Mouse (Mus musculus) cerebellum, adult 9-10 months (tissue): Measurements from ENCODE around the gene Rps10.
"Not testable (repeated sequence)": the region's sequence is repeated elsewhere in the genome, so short reads cannot be mapped to it uniquely, and the experiment has no call there.

Experiments used
- DNase-seq: peaks from one replicate; pipeline ENCODE4 v3.0.0; 2022

The Rps10 gene

DNA sequence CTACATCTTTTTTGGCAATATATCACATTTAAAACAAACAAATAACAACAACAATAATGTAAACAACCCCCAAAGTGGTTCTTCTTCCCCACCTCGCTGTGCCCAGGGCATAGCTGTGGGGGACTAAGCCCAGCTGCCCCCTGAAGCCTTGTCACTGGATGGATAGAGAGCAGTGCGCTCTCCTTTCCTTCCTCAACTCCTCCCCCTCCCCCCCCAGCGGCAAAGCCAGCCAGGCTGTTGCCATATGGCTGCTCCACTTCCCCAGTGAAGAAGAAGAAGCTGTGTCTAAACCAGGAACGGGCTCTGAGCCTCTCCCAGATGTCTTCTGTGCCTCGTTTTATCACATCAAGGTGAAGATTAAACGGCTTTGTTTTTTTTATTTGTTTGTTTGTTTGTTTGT, 6.6 kb upstream of the Rps10 start:
- DNase-seq: no peak

DNA sequence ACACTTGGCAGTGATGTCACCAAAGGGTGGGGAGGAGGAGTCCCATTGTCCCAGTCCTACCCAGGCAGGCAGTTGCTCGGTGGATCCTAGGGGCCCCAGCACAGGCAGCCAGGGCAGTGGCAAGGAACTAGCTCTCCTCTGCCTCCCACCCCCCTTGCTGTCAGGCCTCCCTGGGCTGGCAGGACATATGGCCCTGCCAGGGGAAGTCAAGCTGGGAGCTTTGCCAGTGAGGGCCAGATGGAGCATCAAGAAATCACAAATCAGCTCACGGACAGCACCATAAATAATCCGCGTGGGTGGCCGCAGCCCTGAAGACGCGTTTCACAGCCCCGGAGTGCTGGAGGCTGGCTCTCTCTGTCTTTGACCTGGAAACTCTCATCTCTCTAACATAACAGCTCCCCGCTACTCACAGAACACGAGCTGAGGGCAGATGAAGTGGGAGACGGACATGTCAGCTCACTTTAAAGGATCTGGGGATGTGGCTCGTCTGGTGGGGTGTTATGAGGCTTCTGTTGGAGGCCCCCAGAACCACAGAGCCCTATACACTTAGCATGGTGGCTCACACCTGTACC, 6.1 kb upstream of the Rps10 start:
- DNase-seq: peak; percentile 99

DNA sequence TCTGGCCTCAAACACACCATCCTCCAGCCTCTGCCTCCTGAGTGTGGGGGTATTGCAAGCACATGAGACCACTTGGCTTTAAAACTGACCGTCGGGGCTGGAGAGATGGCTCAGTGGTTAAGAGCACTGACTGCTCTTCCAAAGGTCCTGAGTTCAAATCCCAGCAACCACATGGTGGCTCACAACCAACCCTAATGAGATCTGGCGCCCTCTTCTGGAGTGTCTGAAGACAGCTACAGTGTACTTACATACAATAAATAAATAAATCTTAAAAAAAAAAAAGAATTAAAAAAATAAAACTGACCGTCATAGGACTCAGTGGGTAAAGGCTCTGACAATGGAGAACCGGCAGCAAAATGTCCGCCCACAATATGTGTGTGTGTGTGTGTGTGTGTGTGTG, 3.4 kb upstream of the Rps10 start:
- DNase-seq: not testable (repeated sequence)

DNA sequence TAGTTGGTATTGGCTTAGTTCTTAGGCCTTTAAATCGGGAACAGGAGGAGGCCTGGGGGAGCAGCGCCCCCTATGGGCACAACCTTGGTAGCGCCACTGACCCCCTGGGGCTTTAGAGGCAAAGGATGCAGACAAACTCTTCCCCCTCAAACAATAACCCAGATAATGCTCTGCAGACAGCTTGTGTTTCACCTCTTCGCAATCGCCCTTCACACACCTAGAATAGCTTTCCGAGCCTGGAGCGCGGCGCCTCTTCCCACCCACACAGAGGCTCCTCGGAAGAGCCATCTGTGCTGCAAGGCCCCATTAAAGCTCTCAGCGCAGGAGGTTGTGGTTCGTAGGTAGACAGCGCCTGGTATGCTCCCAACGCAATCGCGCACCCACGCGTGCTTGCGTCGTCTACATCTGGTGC, 2.5 kb upstream of the Rps10 start:
- DNase-seq: peak; percentile 87

DNA sequence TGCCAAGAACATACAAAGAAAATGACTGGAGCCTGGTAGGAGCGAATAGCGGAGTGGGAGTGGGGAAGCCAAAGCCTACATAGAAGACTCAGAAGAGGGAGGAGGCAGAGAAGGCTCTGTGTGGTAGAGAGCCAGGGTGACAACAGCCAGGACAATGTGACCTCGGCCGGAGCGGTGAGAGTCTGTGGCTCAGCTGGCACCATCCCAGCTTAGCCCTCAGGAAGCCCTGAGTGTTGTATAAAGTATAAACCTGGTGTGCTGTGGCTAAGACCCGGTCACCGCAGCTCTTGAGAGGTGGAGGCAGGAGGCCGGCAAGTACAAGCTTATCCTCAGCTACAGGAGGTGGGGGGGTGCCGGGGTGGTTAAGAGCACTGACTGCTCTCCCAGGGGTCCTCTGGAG, 864 bp upstream of the Rps10 start:
- no peak for DNase-seq

DNA sequence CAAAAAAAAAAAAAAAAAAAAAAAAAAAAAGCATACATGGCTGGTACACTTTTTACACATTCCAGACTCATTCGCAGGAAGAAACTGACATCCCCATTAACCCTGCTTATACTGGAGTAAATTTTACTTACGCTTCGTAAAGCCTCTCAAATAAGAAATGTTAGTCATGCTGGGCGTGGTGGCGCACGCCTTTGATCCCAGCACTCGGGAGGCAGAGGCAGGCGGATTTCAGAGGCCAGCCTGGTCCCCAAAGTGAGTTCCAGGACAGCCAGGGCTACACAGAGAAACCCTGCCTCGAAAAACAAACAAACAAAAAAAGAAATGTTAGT, 930 bp downstream of the Rps10 start:
- DNase-seq: not testable (repeated sequence)

DNA sequence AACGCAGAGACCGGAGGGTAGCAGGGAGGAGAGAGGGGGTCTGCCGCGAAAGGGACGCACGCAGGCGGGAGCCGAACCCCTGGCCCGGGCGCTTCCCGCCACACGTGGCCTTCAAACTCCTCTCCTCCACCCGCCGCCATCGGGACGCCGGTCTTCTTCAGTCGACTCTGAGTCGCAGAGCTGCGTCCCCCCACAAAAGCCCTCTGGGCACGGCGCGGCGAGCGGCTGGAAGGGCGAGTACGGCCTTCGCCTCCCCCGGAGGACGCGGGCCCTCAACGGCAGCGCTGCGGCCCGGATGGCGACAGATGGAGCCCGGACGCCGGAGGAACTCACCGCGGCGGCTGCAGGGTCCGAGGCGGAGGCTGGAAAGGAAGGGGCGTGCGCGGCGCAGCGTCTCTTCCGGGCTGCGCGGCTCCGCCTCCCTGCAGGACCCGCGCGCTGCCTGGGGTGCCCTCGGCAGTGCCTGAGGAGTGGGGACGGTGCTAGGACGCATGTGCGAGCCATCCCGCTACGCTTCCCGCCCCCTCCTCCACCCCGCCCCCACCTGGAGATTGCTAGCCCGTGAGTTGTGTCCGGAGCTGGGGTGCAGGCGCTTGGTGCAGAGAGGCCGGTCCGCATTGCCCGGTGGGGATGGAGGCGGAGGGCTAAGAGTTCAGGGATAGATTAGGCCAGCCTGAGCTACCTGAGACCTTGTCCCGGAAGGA, 1.4 kb downstream of the Rps10 start, which contains the start of gene RPS10-NUDT3:
TSS of gene RPS10-NUDT3 (minus strand) at position 352 of the 704 bp plus-strand sequence.
- peak; percentile 87 for DNase-seq

DNA sequence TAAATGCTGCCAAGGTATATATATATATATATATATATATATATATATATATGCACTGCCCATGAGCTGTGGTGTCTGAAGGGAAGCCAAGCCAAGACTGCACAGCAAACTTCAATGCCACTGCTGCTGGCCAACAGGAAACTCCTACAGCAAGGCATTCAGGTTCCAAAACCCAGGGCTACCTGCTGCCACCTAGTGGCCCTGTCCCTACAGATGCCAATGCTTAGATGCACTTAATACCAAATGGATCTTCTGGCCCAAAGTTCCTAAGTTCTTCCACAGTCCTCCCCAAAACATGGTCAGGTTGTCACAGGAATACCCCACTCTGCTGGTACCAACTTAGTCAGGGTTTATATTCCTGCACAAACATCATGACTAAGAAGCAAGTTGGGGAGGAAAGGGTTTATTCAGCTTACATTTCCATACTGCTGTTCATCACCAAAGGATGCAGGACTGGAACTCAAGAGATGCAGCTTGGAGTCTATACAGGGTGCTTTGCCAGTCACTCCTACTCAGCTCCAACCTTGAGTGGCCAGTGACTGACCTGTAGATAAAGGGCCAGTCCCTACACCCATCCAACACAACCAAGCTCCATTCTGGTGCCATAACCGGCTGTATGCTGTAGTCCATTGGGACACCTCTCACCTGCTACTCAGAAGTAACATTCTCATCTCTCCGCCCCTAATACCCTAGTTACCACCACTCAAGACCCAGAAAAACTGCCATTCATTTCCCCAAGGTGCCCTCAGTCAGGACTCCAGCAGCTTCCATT, 7.0 kb downstream of the Rps10 start:
- peak; percentile 88 for DNase-seq

DNA sequence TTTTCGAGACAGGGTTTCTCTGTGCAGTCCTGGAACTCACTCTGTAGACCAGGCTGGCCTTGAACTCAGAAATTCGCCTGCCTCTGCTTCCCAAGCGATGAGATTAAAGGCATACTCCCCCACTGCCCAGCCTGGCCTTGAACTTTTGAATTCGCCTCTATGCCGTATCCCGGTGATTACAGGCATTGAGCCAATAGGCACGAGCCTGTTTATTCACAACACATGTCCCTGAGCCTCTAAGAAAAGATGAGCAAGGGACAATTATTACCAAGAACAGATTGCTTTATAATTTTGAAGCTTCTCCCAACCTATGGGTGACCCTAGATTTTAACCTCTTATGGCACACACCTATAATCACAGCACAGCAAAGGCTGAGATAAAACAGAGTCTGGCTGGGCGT, 8.1 kb downstream of the Rps10 start:
- no peak for DNase-seq

DNA sequence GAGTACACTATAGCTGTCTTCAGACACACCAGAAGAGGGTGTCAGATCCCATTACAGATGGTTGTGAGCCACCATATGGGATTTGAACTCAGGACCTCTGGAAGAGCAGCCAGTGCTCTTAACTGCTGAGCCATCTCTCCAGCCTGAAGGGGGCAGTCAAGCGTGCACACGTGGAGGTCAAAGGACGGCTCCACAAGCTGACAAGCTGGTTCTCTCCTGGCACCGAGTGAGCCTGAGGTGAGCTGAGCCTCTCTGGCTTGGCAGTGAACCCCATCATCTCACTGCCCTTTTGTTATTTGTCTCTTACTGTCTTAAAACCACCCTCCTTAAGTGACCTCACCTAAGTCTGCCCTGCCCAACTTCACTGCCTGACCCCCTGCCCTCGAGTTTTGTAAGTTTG, 9.0 kb downstream of the Rps10 start:
- DNase-seq: no peak

DNA sequence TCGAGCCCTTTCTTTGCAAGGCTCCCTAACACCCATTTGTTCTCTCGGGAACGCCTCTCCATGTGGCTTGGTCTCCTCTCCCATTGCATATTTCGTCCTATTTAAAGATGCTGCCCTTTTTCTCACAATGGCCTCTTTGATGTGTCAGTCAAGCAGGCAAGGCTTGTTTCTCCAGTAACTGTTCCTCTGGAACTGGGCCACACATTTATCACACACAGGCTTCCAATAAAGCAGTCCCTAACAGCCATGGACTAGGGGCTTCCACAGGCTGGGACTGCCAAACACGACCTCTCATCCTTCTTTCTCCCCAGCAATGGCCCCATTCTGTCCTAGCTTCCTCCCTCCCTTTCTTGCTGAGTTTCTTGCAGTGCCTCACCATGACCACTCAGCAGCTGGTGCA, 9.8 kb downstream of the Rps10 start:
- no peak for DNase-seq

DNA sequence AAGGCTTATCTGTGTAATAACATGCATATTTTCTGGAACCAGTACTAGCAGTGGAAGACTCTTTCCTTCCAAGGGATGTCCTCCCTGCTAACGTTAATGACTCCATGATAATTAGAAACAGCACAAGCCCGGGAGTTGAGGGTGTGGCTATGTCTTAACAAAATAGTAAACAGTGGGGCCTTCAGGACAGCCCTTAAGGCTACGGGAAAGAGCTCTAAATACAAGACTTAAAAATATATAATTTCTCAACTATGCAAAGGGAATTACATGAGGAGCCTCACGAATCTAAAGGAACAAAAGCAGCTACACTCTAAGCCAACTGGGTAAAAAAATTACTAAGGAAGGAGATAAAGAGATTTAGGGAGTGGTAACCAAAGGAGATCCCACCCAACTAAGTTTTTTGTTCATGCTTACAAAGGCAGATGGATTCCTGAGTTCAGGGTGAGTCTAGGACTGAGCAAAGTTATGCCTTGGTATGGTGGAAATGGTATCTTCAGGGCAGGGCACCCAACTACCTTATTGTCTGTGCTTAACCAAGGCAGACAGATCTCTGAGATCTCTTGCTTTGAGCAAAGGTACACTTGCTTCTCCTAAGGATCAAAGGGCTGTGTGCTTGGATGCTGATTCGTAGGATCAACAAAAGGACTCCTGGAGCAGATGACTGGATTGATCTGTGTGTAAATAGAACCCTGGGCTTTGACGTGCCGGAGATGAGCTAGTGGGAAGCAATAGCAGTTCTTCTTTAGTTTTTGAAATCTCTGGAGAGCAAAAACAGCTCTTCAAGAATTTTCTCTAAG, 10.8 kb downstream of the Rps10 start:
- DNase-seq: no peak

DNA sequence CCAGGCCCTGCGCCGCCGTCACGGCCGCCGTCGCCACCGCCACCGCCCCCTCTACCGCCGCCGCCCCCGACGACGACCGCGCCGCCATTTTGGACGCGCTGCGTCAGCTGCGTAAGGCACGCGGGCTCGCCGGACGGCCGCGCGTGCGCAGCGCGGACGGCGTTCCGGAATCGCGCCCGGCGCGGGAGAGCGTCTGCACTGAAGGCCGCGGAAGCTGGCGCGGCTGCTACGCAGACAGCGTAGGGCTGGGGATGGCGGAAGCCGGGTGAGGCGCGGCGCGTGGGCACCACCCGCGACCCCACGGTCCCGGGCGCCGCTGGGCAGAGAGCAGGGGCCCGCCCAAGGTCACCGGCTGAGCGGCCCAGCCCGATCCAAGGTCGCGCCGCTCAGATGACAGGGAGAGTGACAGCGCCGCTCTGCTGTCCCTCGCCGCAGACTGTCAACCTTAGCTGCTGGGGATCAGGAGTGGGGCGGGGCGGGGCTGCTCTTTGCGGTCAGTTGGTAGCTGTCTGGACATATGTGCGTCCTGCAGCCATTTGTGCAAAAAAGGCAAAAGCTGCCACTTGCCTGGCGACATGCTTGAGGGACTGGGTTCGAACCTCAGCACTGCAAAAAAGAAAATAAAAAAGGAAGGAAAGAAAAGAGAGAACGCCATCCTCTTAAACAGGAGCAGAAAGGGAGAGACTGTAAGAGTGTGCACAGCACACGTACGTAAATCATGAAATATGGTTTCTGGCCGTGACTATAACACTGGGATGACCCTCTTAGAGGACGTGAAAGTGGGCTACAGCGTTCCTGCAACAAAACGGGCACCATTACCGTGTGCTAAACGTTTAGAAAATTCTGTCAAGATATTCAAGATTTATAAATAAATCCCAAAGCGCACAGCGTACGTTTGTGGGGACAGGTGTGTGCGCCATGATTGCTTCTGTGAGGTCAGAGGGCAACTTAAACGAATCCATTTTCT, 12.8 kb downstream of the Rps10 start, which contains the start of gene Nudt3:
TSS of gene Nudt3 (minus strand) at position 136 of the 967 bp plus-strand sequence.
- peak; percentile 92 for DNase-seq

DNA sequence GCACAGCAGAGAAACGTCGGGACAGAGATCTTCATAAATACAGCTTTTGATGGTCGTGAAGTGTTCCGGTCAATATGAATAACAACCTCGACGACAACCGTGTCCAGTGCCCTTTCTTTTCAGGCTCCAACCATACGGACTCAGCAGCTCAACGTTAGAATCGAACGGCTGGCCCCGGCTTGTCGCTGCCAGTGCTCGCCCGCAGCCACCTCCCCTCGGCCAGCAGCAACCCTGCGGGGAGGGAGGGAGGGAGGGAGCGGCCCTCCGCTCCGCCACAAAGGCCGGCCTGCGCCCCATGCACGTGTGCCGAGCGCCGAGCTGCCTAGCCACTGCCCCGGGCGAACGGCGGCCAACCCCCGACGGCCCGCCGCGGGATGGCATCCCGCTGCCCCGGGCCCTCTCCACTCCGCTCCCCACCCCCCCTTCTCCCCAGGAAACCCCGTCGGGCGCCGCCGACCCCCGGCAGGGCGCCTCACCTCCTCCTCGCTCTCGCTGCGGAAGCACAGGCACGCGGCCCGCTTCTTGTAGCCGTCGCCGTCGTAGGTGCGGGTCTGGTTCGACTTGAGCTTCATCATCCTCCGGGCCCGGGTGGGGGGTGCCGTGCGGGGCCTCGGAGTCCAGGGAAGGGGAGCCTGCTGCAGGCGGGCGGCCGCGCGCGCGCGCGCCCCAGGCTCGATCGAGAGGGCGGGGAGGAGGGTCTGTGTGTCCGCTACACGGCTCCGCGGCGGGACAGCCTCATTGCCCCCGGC, 13.7 kb downstream of the Rps10 start:
- DNase-seq: no peak

DNA sequence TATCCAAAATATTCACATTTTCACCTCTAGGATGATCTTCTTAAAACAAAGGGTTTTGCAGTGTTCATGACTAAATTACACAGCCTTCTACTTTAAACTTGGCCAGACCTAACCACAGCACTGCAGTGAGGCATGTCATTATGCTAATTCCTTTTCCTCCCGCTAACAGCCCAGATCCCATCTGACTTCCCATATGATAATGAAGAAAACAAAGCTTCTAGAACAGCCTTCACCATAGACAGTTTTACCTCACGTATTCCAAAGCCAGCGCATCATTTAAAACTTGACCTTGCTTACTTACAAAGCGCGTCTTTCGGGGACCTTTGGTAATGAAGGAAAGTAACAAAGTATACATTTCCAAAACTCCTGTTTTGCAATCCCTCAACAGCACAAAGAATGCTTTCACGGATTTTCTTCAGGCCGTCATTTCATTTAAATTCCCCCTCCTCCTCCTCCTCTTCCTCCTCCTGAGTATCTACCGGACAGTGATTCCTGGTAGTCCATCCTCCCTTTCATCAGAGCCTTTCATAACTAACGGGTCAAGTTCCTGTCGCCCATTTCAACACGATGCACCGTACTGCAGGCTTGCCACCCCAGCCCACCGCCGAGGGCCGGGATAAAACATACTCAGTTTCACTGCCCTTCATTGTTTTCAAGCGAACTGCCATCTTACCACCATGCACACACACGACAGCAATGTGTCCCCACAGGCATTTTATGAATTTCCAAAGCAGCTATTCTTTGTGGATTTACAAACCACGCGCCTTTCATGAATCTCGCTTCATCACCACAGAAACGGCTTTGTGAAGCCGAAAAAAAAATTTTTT, 14.6 kb downstream of the Rps10 start:
- DNase-seq: no peak

DNA sequence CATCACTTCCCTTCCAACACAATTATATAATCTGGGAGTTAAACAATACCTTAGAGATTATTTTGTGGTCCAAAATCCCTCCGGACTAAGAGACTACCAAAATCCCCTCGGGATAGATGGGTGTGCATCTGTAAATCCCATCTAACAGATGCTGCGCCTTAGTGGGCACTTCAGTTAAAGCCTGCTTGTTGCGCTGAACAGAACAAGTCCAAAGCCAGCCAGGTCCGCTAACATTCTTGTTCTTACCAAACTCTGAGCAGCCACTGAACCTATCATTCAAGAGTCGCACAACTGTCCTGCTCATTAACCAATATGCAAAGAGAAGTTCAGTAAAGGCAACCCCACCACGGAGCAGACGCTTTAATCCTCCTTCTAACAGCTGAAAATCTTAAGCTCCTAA, 15.3 kb downstream of the Rps10 start:
- DNase-seq: no peak

DNA sequence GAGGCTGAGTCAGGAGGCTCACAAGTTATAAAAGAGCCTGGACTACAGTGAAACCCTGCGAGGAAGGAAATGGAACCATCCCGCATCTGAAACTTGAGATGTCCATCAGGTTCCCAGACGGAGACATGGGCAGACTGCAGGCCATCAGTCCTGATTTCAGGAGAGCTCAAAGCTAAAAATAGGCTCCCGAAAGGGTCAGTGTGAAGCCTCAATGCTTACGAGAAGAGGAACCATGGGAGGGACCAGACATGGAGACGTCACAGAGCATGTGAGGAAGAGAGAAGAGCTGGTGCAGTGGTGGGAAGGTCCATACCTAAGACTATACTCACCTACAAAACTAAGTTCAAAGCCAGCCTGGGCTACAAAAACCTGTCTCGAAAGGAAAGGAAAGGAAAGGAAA, 21.1 kb downstream of the Rps10 start:
- no peak for DNase-seq

DNA sequence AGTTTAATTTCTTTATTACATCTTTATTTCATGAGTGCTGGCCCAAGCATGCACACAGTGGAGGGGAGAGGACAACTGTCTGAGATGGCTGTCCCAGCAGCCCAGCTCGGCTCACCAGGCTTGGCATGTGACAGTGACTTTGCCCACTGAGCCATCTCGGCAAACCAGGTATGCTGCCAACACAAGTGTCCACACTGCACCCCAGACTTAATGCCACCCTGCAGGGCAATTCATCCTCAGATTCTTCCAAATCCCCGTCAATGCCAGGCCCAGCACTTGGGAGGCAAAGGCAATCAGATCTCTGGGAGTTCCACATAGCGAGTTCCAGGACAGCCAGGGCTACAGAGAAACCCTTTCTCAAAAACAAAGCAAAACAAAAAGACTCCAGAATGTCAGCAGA, 23.5 kb downstream of the Rps10 start:
- DNase-seq: no peak

DNA sequence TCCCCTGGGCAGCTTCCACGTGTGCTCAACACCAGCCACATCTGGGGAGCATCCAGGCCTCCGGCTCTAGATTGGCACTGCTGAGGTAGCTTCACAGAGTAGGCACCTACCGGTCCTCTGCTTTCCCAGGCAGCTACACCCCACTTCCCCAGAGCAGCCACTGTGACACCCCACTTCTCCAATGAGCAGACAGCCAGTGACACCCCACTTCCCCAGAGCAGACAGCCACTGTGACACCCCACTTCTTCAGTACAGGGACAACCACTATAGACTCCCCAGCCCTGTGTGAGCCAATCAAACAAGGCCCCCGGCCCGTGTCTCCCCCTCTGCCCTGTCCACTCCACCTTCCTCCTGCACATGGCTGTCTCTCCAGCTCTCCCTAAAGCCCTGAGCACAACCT, 24.5 kb downstream of the Rps10 start:
- DNase-seq: no peak

DNA sequence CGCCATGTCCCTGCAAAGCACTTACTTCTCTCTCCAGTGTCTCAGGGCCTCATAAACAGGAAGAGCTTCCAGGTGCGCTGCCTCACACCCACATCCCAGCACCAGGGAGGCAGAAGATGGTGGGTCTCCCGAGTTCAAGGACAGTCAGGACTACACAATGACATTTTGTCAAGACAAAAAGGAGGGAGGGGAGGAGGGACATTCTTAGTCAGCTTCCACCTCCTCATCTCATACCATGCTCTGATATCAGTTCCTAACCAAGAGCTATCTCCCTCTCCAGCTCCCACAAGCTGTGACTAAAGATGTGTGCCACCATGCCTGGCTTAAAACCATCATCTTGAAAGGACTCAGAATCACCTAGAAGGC, 25.0 kb downstream of the Rps10 start:
- no peak for DNase-seq
